Mouse (Mus musculus) mesoderm, embryonic 11.5 days (tissue): ENCODE measurements at regions not wholly inside any gene's neighbourhood (a gene's known extent, or its start where the extent isn't known, plus 50 kb on each side); places are given as distances from the start of the nearest gene placed in this dataset.

Experiments
- DNase-seq: peaks from one replicate; pipeline ENCODE4 v3.0.0-alpha.2; 2012; ENCODE audit warnings: low read depth, low spot score

- no peak for DNase-seq
These were observed 199.1 kb downstream of the Nuf2 start for GRCm38 (mm10) chr1:169332165-169332564.

GRCm38 (mm10) chr1:169313241-169313640 is 218.0 kb downstream of the Nuf2 start:
- no peak for DNase-seq

GRCm38 (mm10) chr1:169283440-169283839 is 247.8 kb downstream of the Nuf2 start:
- DNase-seq = no peak

- no peak for DNase-seq
These were observed 260.5 kb downstream of the Nuf2 start for GRCm38 (mm10) chr1:169270750-169271149.

- DNase-seq = no peak
These were observed 267.1 kb downstream of the Nuf2 start for GRCm38 (mm10) chr1:169263984-169264660.

- DNase-seq = peak; percentile 45
These were observed 276.9 kb downstream of the Nuf2 start for GRCm38 (mm10) chr1:169254250-169254937.

GRCm38 (mm10) chr1:169252189-169252588 is 279.1 kb downstream of the Nuf2 start:
- no peak for DNase-seq

- DNase-seq = no peak
These were observed 282.2 kb downstream of the Nuf2 start for GRCm38 (mm10) chr1:169249021-169249420.

GRCm38 (mm10) chr1:169240377-169240776 is 290.9 kb downstream of the Nuf2 start:
- DNase-seq = no peak

- DNase-seq = peak; percentile 81
These were observed 292.6 kb downstream of the Nuf2 start for GRCm38 (mm10) chr1:169238671-169239090.

- peak; percentile 69 for DNase-seq
These were observed 296.0 kb downstream of the Nuf2 start for GRCm38 (mm10) chr1:169235276-169235681.

- no peak for DNase-seq
These were observed 297.9 kb downstream of the Nuf2 start for GRCm38 (mm10) chr1:169233368-169233767.

- DNase-seq = no peak
These were observed 301.2 kb downstream of the Nuf2 start for GRCm38 (mm10) chr1:169230097-169230496.

- DNase-seq = no peak
These were observed 306.8 kb downstream of the Nuf2 start for GRCm38 (mm10) chr1:169224431-169224830.

- no peak for DNase-seq
These were observed 343.6 kb downstream of the Nuf2 start for GRCm38 (mm10) chr1:169187658-169188057.

- DNase-seq = no peak
These were observed 360.9 kb downstream of the Nuf2 start for GRCm38 (mm10) chr1:169170405-169170804.

GRCm38 (mm10) chr1:169168033-169168432 is 363.2 kb downstream of the Nuf2 start:
- no peak for DNase-seq

- no peak for DNase-seq
These were observed 365.0 kb downstream of the Nuf2 start for GRCm38 (mm10) chr1:169166041-169166850.

GRCm38 (mm10) chr1:169160858-169161257 is 370.4 kb downstream of the Nuf2 start:
- DNase-seq = peak; percentile 59

- DNase-seq = no peak
These were observed 371.0 kb downstream of the Nuf2 start for GRCm38 (mm10) chr1:169160220-169160619.

GRCm38 (mm10) chr1:169159786-169160185 is 371.5 kb downstream of the Nuf2 start:
- DNase-seq = no peak

GRCm38 (mm10) chr1:169157496-169157895 is 373.8 kb downstream of the Nuf2 start:
- no peak for DNase-seq
